Comparison of ENCODE assay signal across 15 mouse cellular contexts in genomic region chr5:133070141-133070540, GRCm38 (mm10).
"Had no signal": no experiment of that assay in that cellular context is flagged by ENCODE, and none has a peak within 500 bp of the region (broad histone marks: within the 10 kb centered on the region; RNA-seq: fewer than 3 reads in every experiment).

No protein-coding gene starts in this region.

- H3K27me3 ChIP-seq: limb, embryonic 15.5 days; liver, embryonic 12.5 days; neural tube, embryonic 15.5 days had no signal

- H3K4me3 ChIP-seq: left cerebral cortex, adult 2 months; limb, embryonic 15.5 days; liver, embryonic 12.5 days; midbrain, embryonic 10.5 days; myocyte; neural tube, embryonic 15.5 days had no signal

- H3K36me3 ChIP-seq: limb, embryonic 15.5 days; liver, embryonic 12.5 days; midbrain, embryonic 10.5 days; neural tube, embryonic 15.5 days had no signal

- H3K4me1 ChIP-seq: limb, embryonic 15.5 days; liver, embryonic 12.5 days; midbrain, embryonic 10.5 days; neural tube, embryonic 15.5 days had no signal

- H3K4me2 ChIP-seq: limb, embryonic 15.5 days; liver, embryonic 12.5 days; lung, embryonic 14.5 days; neural tube, embryonic 15.5 days had no signal

- H3K9me3 ChIP-seq: limb, embryonic 15.5 days; liver, embryonic 12.5 days; midbrain, embryonic 10.5 days; neural tube, embryonic 15.5 days had no signal

- H3K9ac ChIP-seq: limb, embryonic 15.5 days; liver, embryonic 12.5 days; lung, embryonic 14.5 days; neural tube, embryonic 15.5 days had no signal

- H3K27ac ChIP-seq: left cerebral cortex, adult 2 months; limb, embryonic 15.5 days; liver, embryonic 12.5 days; midbrain, embryonic 10.5 days; neural tube, embryonic 15.5 days had no signal

- DNase-seq: kidney, postnatal 25 days; lung, embryonic 14.5 days; lung, postnatal 10 days; lung, postnatal 4 days; midbrain, embryonic 14.5 days; right cerebral cortex, postnatal 4 days; spleen, adult 18-20 months; thymus, adult 2 months; thymus, postnatal 36 days had no signal

- ATAC-seq: liver, embryonic 12.5 days had no signal
